Mouse (Mus musculus) liver, adult 2 months (tissue): ENCODE data around the gene Arnt2.

Source experiments
- CTCF ChIP-seq: fragments of 200-500 bp; IDR thresholded peaks from 2 replicates; pipeline ENCODE4 v1.5.1; 2011; ENCODE audit warnings: low read depth, low read length, control low read depth
- POLR2A ChIP-seq: fragments of 200-500 bp; IDR thresholded peaks from 2 replicates; pipeline ENCODE4 v1.6.1; 2011; ENCODE audit warnings: low read length, control low read depth; ENCODE audit not compliant: insufficient read depth; ENCODE audit errors: extremely low read depth

- no peak for TF ChIP-seq CTCF
- no peak for TF ChIP-seq POLR2A
Measured at GRCm38 (mm10) chr7:84397320-84397719, 12.7 kb downstream of the Arnt2 start.
